Mouse (Mus musculus): Measurements from ENCODE around the gene Fiz1. TPM values are rescaled to one million over a fixed set of nuclear protein-coding genes. Genes with fewer than 3 reads are reported as not detected.
"Not testable (repeated sequence)": the region's sequence is repeated elsewhere in the genome, so short reads cannot be mapped to it uniquely, and the experiment has no call there.

The Fiz1 gene
- total RNA-seq, 2 experiments from 2014 or later: 39.6 to 40.5 TPM

- no peak for DNase-seq (ENCODE audit: low spot score in 2 of 2)
These were observed 6.3 kb downstream of the Fiz1 start for GRCm38 (mm10) chr7:5008229-5008628.

- DNase-seq (ENCODE audit: low spot score in 2 of 2): not testable (repeated sequence)
These were observed 11.6 kb downstream of the Fiz1 start for GRCm38 (mm10) chr7:5002876-5003275.

DNA sequence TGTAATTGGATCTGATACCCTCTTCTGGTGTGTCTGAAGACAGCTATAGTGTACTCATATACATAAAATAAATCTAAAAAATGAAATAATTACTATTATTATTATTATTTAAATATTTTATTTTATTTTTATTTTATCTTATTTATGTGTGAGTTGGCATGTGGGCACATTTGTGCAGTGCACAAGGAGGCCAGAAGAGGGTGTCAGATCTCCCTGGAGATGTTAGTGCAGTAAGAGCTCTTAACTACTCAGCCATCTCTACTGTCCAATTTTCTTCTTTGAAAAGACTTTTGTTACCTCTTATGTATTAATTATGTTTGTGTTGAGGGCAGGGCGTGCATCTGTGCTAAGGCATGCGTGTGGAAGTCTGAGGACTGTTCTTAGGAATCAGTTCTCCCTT, 14.6 kb downstream of the Fiz1 start:
- no peak for DNase-seq (ENCODE audit: low spot score in 2 of 2)

DNA sequence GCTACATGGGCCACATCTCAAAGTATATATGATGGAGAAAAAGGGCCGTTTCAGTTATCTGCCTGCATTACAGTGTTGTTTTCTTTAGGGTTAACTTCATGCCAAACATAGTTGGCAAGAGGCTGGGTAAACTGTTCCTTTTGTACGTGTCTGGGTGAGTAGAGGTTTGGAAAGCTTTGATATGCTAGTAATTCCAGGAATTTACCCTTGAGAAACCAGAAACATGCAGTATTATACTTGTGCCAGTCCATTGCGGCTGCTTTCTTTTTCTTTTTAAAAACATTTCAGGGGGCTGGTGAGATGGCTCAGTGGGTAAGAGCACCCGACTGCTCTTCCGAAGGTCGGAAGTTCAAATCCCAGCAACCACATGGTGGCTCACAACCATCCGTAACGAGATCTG, 17.6 kb downstream of the Fiz1 start:
- DNase-seq (ENCODE audit: low spot score in 2 of 2): no peak

- DNase-seq (ENCODE audit: low spot score in 2 of 2): peak; percentile 90
These were observed 18.2 kb downstream of the Fiz1 start, which contains the start of gene Zfp579 for GRCm38 (mm10) chr7:4996003-4996895. Zfp579 (minus strand) TSS chr7:4996158.

GRCm38 (mm10) chr7:4995268-4996002, 19.1 kb downstream of the Fiz1 start:
- no peak for DNase-seq (ENCODE audit: low spot score in 2 of 2)

DNA sequence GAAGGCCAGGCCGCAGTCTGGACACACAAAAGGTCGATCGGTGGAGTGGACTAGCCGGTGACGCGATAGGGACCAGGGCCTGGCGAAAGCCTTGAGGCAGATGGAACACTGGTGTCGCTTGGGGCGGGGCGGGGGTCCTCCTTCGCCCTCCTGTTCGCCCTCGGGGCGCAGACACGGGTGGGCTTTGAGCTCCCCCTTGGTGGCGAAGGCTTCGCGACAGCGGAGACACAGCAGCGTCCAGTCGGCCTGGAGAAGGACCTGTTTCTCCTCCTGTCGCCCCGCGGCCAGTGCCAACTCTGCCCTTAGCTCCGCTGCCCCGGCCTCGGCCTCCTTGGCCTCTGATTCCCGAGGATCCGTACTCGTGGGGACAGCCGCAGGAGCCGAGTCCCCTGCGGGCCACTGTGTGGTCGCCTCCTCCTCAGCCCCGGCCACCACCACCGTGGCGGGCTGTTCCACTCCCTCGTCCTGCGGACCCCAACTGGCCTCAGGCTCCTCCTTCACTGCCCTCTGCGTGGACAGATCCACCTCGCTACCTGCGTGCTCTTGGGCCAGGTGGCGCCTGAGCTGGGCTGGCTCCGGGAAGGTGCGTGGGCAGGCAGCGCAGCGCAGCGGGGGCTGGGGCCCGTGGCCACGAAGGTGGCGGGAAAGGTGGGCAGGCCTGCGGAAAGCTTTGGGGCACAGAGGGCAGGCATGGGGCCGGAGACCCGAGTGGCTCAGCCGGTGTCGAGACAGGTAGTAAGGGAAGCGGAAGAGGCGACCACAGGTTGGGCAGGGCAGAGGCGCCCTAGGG, 20.3 kb downstream of the Fiz1 start:
- DNase-seq (ENCODE audit: low spot score in 2 of 2): no peak

GRCm38 (mm10) chr7:4993347-4993998, 21.0 kb downstream of the Fiz1 start:
- DNase-seq (ENCODE audit: low spot score in 2 of 2): no peak

DNA sequence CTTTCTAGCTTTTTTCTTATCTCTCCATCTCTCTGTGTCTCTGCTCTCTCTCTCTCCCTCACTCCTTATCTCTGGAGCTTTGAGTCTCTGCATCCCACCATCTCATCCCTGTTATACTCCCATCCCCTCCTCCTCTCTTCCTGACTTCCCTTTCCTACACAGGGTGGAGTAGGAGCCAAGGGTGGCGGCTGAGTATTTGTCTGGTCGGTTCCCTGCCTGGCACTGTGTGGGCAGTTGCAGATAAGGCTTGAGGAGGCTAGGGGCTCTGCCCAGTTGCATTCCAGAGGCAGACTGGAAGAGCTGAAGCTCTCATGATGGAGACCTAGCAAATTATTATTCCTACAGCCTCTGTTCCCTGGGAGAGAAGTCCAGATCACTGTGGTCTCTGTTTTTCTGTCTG, 26.2 kb downstream of the Fiz1 start:
- DNase-seq (ENCODE audit: low spot score in 2 of 2): no peak

DNA sequence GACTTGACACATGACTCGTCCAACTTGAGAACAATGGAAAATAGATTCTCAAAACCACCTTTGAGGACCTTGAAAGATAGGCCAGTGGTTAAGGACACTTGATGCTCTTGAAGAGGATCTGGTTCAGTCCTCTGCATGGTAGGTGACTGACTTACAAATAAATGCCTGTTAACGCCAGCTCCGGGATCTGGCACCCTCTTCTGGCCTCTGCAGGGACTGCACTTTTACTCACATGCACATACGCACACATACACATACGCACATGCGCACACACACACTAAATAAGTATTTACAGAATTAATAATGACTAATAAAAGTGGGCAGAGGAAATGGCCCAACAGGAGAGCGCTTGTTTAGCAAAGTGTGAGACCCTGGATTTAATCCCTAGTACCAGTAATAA, 37.7 kb downstream of the Fiz1 start:
- DNase-seq (ENCODE audit: low spot score in 2 of 2): no peak

DNA sequence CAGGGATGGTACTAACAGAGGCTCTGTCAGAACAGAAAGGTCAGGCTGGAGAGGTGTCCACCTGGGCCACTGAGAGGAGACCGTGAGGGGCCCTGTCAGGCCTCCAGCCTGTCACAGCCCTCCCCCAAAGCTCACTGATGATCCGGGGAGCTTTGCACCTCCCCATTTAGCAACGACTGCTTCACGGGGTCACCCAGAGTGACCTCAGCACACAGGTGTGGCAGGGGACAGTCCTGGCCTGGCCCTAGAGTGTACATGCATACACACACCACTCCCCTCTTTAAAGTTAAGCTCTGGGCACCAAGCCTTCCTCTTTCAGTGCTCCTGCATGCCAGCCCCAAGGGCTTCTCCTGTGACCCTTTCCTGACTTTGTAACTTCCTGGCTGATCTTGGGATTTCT, 39.0 kb downstream of the Fiz1 start:
- DNase-seq (ENCODE audit: low spot score in 2 of 2): no peak

- DNase-seq (ENCODE audit: low spot score in 2 of 2): peak in 1 of 2 experiments; percentile 32
These were observed 42.0 kb downstream of the Fiz1 start for GRCm38 (mm10) chr7:4972321-4973047.

DNA sequence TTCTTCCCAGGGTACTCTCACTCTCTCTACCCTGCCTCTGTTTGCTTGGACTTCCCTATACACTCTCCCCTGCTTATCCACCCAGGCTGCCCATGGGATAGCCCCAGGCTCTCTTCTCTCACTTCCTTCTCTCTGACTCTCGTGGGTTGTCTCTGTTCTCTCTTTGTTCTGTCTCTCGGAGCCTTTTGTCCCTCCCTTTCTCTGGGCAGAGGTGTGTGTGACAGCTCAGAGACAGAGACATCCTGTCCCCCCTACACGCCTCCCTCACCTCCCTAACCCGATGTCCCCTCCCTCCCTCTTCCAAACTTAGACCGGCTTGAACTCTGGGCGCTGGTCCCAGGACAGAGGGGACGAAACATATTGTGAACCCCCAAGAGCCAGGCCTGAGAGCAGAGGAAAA, 42.8 kb downstream of the Fiz1 start:
- no peak for DNase-seq (ENCODE audit: low spot score in 2 of 2)

GRCm38 (mm10) chr7:4971068-4971467, 43.4 kb downstream of the Fiz1 start, which contains the start of gene Sbk3:
Sbk3 (minus strand) TSS chr7:4971168.
- no peak for DNase-seq (ENCODE audit: low spot score in 2 of 2)

DNA sequence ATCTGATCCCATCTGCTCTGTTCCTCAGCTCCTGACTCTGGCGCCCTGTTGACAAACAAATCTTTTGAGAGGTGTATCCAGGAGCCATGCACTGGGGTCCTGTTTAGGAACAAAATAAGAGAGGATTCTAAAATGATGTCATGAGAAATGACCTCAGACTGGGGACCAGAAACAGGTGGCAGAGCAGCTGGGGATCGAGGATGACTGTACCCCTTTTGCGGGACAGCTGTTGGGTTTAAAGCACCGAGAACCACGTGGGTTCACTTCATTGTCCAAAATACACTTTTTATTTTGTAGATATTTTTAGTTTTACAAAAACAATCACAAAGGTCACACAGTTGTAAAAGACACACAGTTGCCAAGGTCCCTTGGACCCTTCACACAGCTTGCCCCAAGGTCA, 49.5 kb downstream of the Fiz1 start:
- no peak for DNase-seq (ENCODE audit: low spot score in 2 of 2)

GRCm38 (mm10) chr7:4964272-4964671, 50.2 kb downstream of the Fiz1 start, which contains the start of gene Sbk2:
Sbk2 (minus strand) TSS chr7:4964406.
- DNase-seq (ENCODE audit: low spot score in 2 of 2): peak; percentile 53 to 73

GRCm38 (mm10) chr7:4963527-4963926, 51.0 kb downstream of the Fiz1 start:
- no peak for DNase-seq (ENCODE audit: low spot score in 2 of 2)

DNA sequence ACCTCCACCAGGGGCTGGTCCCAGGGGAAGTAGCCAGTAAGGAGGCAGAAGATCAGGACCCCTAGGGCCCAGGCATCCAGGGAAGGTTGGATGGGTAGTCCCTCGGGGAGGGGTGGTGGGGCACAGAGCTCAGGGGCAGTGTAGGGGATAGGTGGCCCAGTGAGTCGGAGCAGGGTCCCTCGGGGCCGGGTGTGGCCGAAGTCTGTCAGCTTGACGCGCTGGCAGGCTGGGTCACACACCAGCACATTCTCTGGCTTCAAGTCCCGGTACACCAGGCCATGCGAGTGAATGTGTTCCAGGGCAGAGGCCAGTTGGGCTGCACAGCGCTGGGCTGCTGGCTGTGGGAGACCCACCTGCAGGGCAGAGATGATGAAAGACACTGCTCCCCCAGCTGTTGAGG, 57.1 kb downstream of the Fiz1 start:
- no peak for DNase-seq (ENCODE audit: low spot score in 2 of 2)

All from adrenal gland, postnatal 4 days (tissue).